Mouse (Mus musculus) cerebellum, postnatal 25 days (tissue): ENCODE data around the gene Alk.

Experiments
- DNase-seq, 2 experiments: peaks; one replicate each; pipeline ENCODE4 v3.0.0; 2021; ENCODE audit warnings: mixed read lengths in 2 of 2

Gene Alk

GRCm38 (mm10) chr17:72118376-72118775, 486.1 kb downstream of the Alk start:
- DNase-seq: peak; percentile 60 to 77

DNA sequence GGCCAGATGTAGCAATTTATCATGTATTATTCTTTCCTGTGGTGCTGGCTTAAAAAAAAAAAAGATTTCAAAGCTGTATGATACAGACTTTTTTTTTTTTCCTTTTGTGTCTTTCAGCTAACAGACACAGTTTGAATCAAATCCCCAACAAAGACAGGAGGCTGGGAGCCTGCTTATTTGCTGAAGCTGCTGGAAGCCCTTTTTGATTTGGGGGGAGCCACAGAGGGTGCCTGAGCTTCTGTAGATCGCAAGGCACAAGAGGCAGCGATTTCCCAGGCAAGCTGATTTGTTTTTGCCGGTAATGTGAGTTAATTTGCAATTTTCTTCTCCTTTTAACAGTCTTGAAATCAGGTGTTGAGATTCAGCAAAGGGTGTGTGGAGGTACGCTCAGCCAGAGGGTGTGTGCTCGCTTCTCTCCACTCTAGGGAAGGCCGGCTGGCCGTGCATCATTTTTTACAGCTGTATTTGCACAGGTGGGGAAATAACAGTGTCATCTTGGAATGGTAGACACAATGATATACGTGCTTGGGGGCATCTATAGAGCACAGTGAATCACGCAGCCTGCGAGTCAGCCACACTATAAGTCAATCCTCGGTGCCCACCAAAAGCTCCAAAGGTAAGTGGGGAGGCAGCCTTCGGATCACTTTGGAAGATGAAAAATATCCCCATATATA, 489.0 kb downstream of the Alk start:
- DNase-seq: no peak

- no peak for DNase-seq
These were observed 492.4 kb downstream of the Alk start for GRCm38 (mm10) chr17:72112004-72112403.

DNA sequence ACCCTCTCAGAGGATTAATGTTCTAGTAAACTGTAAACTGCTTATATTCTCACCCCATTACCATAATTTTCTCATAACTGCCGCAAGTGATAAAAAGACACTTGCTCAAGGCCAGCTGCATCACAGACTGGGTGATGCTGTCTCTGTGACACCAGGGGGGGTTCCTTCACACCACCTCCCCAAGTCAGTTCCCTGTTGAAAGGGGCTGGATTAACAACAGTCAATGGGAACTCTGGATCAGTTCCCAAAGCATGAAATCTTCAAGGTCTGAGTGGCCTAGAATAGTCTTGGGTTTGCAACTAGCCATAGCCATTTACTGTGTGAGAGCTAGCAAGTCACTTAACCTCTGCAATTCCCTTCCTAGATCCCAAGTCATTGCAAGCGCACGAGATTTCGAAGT, 492.9 kb downstream of the Alk start:
- DNase-seq: no peak

GRCm38 (mm10) chr17:72087261-72087703, 517.1 kb downstream of the Alk start:
- peak; percentile 11 to 27 for DNase-seq

DNA sequence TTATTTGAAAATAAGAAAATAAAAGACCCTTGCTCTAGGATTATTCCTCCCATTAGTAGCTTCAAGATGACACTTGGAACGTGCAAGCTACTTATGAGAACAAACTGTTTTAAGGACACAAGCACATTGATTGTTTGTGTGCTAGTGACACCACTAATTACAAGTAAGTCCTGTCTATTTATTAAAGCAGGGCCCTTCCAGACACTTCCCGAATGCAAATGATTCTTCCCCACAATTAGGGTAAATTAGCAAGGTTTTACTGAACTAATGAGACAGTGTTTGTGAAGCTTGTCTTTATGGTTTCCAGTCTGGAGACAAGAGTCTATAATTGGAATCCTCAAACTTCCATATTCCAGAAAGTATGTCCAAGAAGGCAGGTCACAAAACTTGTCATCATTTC, 523.0 kb downstream of the Alk start:
- DNase-seq: no peak

GRCm38 (mm10) chr17:72076306-72076921, 528.0 kb downstream of the Alk start:
- DNase-seq: no peak

GRCm38 (mm10) chr17:72071871-72072270, 532.6 kb downstream of the Alk start:
- DNase-seq: no peak

- DNase-seq: no peak
These were observed 536.3 kb downstream of the Alk start for GRCm38 (mm10) chr17:72068176-72068575.

DNA sequence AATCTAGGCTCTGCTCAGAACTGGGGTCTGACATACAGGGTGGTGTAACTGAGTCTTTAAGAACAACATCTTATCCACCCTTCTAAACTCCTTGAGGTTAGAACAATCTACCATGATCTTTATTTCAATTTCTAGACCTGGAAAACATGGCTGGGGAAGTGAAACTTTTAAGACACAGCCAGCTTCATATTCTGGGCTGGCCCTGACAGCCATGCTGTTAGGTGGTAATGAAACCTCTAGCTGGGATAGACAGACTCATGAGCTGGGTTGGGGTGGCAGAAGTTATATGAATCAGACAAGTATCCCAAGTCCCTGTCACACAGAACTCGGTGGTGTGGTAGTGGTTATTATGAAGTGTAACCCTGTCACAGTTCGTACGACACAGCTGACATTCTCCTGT, 541.4 kb downstream of the Alk start:
- DNase-seq: no peak

GRCm38 (mm10) chr17:72059312-72059711, 545.1 kb downstream of the Alk start:
- no peak for DNase-seq

GRCm38 (mm10) chr17:72045671-72046070, 558.8 kb downstream of the Alk start:
- DNase-seq: peak; percentile 64 to 76

DNA sequence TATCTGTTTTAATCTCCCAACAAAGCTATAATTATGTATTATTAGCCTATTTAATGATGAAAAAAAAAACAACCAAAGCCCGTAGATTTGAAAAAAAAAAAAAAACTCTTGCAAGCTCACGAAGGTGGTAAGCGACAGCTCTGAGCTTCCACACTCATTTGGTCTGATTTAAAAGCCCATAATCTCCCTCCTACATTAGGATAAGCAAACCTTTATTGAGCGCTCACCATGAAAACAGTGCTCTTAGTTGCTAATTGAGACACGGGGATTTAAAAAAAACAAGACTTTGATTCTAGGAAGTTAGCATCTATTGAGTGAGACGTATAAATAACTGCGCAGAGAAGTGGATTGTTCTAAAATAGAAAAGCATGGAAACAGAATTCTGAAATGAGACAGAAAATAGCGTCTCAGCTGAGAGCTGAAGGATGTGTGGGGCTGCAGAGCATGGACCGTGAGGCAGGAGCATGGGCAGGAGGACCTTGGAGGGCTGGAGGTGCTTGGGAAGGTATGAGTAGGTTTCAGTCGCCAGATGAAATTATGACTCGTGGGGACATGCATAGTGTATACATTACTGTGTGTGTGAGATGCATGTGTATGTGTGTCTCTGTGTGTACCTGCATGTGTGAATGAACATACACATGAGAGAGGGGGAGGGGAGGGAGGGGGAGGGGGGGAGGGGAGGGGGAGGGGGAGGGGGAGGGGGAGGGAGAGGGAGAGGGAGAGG, 560.6 kb downstream of the Alk start:
- DNase-seq: no peak

- DNase-seq: peak; percentile 94 to 96
These were observed 561.3 kb downstream of the Alk start for GRCm38 (mm10) chr17:72043001-72043666.

- peak; percentile 48 to 68 for DNase-seq
These were observed 565.1 kb downstream of the Alk start for GRCm38 (mm10) chr17:72039176-72039948.

GRCm38 (mm10) chr17:72038371-72038770, 566.1 kb downstream of the Alk start:
- DNase-seq: peak; percentile 32 to 41

DNA sequence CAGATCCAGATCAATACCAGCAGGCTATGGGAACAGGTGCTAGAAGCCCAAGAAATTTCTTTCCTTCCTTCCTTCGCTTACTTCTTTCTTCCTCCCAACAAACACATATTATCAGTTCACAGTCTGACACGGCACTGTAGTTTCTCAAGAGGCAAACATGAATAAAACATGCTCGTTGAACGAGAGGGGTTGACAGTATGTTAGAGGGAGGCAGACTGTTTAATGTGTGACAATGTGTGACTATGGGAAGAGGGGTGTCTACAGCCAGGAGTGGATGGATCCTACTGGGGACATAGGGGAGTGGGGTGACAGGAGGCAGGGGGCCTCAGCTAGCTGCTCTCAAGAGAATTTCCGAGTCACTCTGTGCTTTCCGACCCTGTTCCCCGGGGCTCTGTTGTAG, 573.8 kb downstream of the Alk start:
- DNase-seq: no peak

DNA sequence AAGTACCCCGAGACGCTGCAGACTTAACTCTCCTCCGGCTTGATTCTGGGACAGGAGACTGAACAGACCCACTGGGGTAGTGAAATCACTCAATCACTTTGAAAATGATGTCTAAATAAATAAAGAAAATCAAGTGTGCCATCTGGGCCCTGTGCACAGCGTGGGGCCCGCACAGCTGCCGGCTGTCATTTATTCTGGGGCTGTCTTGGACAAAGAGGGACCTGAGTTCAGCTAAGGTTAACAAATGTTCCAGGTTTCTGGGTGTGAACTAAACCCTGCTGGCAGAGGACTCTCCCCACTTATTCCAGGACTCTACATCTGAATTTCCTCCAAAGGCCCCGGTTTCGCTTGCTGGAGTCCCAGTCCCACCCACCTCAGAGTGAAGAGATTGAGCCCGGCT, 581.1 kb downstream of the Alk start:
- no peak for DNase-seq

DNA sequence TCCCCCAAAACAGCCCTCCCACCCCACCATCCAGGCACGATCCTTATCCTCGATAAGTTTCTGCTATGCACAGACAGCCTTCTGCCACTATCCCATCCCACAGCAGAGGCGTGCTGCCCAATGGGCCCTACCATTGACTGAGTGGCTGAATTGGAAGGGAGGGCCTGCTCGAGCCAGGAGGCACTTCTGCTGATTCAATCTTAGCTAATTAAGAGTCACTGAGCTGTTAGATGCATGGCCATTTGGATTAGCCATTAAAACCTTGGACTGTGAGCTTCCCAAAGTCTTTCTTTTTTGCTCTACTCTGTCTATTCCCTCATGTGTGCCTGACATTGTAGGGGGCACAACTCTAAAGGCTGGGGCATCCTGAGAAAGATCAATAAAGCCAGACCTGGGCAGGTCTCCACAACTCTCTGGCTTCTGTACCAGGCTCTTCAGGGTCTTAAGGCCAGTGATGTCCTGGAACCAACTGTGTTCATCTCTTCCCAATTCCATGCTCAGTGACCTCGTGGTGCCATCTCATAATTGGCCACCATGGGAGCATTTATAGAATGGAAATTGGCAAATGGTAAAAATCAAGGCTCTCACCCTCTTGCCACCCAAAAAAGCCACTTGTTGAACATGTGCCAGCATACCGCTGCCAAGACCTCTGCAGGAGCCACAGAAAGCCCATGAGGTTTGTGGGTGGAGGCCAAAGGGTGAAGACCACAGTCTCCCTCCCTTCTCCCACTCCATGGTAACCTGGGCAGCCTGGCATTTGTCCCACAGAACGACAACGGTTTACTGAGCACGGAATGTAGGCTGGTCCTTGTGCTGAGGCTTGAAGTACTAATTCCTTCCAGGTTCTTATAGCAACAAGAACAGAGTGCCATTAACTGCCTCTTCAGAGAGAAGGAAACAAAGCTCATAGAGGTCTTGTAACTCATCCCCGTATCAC, 582.4 kb downstream of the Alk start:
- no peak for DNase-seq

DNA sequence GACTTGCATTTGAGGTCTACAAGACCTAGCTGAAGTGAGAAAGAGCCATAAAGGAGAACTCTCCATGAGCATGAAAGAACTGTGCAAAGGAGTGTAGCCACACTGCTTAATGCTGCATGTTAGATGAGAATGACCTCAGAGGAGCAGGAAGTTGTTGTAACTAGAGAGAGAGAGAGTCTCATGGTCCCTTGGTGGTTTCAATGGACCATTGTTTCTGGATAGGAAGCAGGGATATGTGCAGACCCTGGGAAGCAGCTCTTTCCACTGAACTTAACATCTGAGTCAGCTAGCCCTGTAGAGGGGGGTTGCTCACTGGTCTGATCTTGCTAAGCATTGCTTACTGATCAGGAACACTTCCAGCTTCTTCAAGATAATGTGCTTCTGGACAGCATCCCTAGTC, 587.1 kb downstream of the Alk start:
- no peak for DNase-seq

DNA sequence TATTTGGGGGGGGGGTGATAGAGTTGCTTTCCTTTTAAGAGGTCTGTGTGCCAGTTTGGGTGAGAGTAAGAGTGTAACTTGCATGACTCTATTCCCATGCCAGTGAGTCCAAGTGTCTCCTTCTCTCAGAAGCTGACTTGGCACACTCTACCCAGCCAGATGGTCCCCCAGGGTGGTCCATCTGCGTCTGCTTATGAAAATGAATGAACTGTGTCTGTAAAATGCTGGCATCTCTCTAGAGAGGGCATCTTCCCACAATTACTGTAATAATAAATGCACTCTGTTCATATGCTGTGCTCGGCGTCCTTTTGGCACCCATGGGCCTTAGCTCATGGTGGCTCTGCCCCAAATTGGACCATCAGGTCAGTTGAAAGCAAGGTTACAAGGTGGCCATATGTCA, 589.2 kb downstream of the Alk start:
- peak; percentile 96 for DNase-seq

DNA sequence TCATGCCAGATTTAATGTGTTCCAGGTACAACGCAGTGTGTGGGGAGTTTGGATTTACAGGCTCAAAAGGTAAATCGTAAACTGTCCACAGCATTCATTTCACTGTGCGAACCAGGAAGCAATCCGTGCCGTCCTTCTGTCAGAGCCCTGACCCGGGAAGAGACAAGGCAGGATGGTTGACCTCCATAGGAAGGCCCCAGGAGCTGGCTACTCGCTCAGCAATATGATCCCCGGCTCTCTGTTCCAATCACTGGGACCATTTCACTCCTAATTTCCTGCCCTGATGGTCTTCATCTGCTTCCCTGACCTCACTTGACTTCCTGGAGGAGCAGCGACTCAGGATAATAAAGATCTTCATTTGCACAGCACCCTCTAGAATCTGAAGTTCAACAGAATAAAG, 591.7 kb downstream of the Alk start:
- no peak for DNase-seq
